Mouse (Mus musculus): ENCODE data around the gene Wwc2.

DNA sequence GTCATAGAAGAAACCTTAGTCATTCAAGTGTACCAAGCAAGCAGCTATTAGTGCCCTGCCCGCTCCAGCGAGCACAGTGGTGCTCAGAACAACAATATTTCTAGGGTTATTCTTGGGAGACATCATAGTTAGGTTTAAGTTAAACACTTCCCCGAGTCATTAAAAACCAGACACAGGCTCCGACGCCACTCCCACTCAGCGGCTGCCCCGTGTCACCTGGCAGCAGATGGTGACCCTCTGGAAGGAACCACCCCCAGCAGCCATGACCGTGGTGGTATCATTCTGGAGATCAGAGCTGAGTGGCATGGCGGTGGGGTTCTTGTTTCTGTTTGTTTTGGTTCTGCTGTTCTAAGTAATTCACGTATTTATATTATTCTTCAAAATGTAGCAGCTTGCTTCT, 5.1 kb downstream of the Wwc2 start:
- TF ChIP-seq MAFK (IDR thresholded peaks at IDR 0.05; ENCODE audit: insufficient read depth, low read depth, low read length): no peak
- TF ChIP-seq ZNF384 (IDR thresholded peaks at IDR 0.05; ENCODE audit: low read depth, low read length): no peak
